ENCODE assay signal across 29 mouse cellular contexts in genomic region chr2:144646360-144646759, GRCm38 (mm10). TPM values are rescaled to one million over a fixed set of nuclear protein-coding genes. Genes with fewer than 3 reads are reported as not detected.
DNase-seq lines count a peak whose midpoint lies in the region; ATAC-seq and TF ChIP-seq lines count a peak whose summit lies in the region.
"Had no signal": no experiment of that assay in that cellular context is flagged by ENCODE, and none has a peak within 500 bp of the region (broad histone marks: within the 10 kb centered on the region; RNA-seq: fewer than 3 reads in every experiment).

No protein-coding gene starts in this region.

- H3K36me3 ChIP-seq in limb, embryonic 13.5 days = no peaks in the 10 kb centered on the region
- no peaks in the 10 kb centered on the region for H3K36me3 ChIP-seq in limb, embryonic 10.5 days
- H3K36me3 ChIP-seq in midbrain, embryonic 15.5 days (replicated peaks) = no peaks in the 10 kb centered on the region
- no peaks in the 10 kb centered on the region for H3K36me3 ChIP-seq in midbrain, embryonic 10.5 days
- H3K36me3 ChIP-seq: embryonic facial prominence, embryonic 12.5 days; forebrain, embryonic 12.5 days; forebrain, embryonic 15.5 days; heart, embryonic 10.5 days; heart, embryonic 13.5 days; hindbrain, embryonic 12.5 days; intestine, embryonic 15.5 days had no signal

- no peak for ATAC-seq in limb, embryonic 13.5 days (ENCODE audit: low FRiP score, low read depth)
- ATAC-seq in midbrain, embryonic 15.5 days (replicated peaks) = no peak
- ATAC-seq: forebrain, embryonic 15.5 days; hindbrain, embryonic 16.5 days; intestine, embryonic 15.5 days had no signal

- DNase-seq in gastrocnemius, adult 2 months = no peak
- no peak for DNase-seq in gastrocnemius, postnatal 4 days (ENCODE audit: low spot score in 2 of 2)
- DNase-seq in limb, embryonic 10.5 days (ENCODE audit: low spot score) = no peak
- DNase-seq in midbrain, embryonic 10.5 days (ENCODE audit: low spot score) = no peak
- no peak for DNase-seq in cerebellum, postnatal 14 days
- DNase-seq: adrenal gland, adult 2 months; adrenal gland, postnatal 14 days; B cell, adult 2 months; cerebellum, adult 11 months; cerebellum, adult 2 months; cerebellum, adult 9-11 months; cerebellum, postnatal 36 days; embryo, embryonic 11 days; gastrocnemius, postnatal 10 days; gastrocnemius, postnatal 36 days; heart, adult 18-20 months; heart, postnatal 14 days; heart, postnatal 4 days had no signal

- H3K9ac ChIP-seq in limb, embryonic 13.5 days = no peak overlapping the region
- H3K9ac ChIP-seq in midbrain, embryonic 15.5 days = no peak overlapping the region
- H3K9ac ChIP-seq: embryonic facial prominence, embryonic 12.5 days; forebrain, embryonic 12.5 days; forebrain, embryonic 15.5 days; heart, embryonic 13.5 days; hindbrain, embryonic 12.5 days; intestine, embryonic 15.5 days had no signal

- intact Hi-C loops in gastrocnemius, adult 2 months (cut with DNase I) = no loop called here

- peak overlapping the region; percentile 43; the same call in 1 of the 2 replicates for H3K27ac ChIP-seq in gastrocnemius, adult 2 months
- peak overlapping the region; percentile 10; the same call in 1 of the 2 replicates for H3K27ac ChIP-seq in limb, embryonic 13.5 days
- H3K27ac ChIP-seq in limb, embryonic 10.5 days = no peak overlapping the region
- H3K27ac ChIP-seq in midbrain, embryonic 15.5 days = 0 out of 2 replicates have a peak overlapping the region, but pooled peaks have one; percentile 34
- no peak overlapping the region for H3K27ac ChIP-seq in midbrain, embryonic 10.5 days (replicated peaks)
- H3K27ac ChIP-seq: embryonic facial prominence, embryonic 12.5 days; forebrain, embryonic 12.5 days; forebrain, embryonic 15.5 days; heart, embryonic 10.5 days; heart, embryonic 13.5 days; hindbrain, embryonic 12.5 days; intestine, embryonic 15.5 days had no signal

- peak overlapping the region; percentile 28 for H3K4me3 ChIP-seq in gastrocnemius, adult 2 months
- H3K4me3 ChIP-seq in limb, embryonic 13.5 days = no peak overlapping the region
- H3K4me3 ChIP-seq in limb, embryonic 10.5 days = no peak overlapping the region
- H3K4me3 ChIP-seq in midbrain, embryonic 15.5 days = no peak overlapping the region
- H3K4me3 ChIP-seq in midbrain, embryonic 10.5 days = no peak overlapping the region
- H3K4me3 ChIP-seq: embryonic facial prominence, embryonic 12.5 days; erythroblast, embryonic 14.5 days; forebrain, embryonic 12.5 days; forebrain, embryonic 15.5 days; heart, embryonic 10.5 days; heart, embryonic 13.5 days; hindbrain, embryonic 12.5 days; intestine, embryonic 15.5 days had no signal

- no peaks in the 10 kb centered on the region for H3K27me3 ChIP-seq in limb, embryonic 13.5 days
- no peaks in the 10 kb centered on the region for H3K27me3 ChIP-seq in limb, embryonic 10.5 days (ENCODE audit: low read depth, poor library complexity, severe bottlenecking)
- no peaks in the 10 kb centered on the region for H3K27me3 ChIP-seq in midbrain, embryonic 15.5 days (replicated peaks)
- no peaks in the 10 kb centered on the region for H3K27me3 ChIP-seq in midbrain, embryonic 10.5 days (ENCODE audit: low read depth, poor library complexity, severe bottlenecking)
- H3K27me3 ChIP-seq: embryonic facial prominence, embryonic 12.5 days; forebrain, embryonic 12.5 days; forebrain, embryonic 15.5 days; heart, embryonic 13.5 days; hindbrain, embryonic 12.5 days; intestine, embryonic 15.5 days had no signal

- no peak for TF ChIP-seq CTCF in gastrocnemius, adult 2 months (IDR thresholded peaks at IDR 0.05)

- H3K9me3 ChIP-seq in limb, embryonic 13.5 days = no peaks in the 10 kb centered on the region
- H3K9me3 ChIP-seq in limb, embryonic 10.5 days (replicated peaks) = no peaks in the 10 kb centered on the region
- no peaks in the 10 kb centered on the region for H3K9me3 ChIP-seq in midbrain, embryonic 15.5 days
- H3K9me3 ChIP-seq in midbrain, embryonic 10.5 days (replicated peaks) = no peaks in the 10 kb centered on the region
- H3K9me3 ChIP-seq: embryonic facial prominence, embryonic 12.5 days; forebrain, embryonic 12.5 days; forebrain, embryonic 15.5 days; heart, embryonic 10.5 days; heart, embryonic 13.5 days; hindbrain, embryonic 12.5 days; intestine, embryonic 15.5 days had no signal

- H3K4me1 ChIP-seq in limb, embryonic 13.5 days = peaks cover 38% of the 10 kb centered on the region
- peaks cover 6% of the 10 kb centered on the region; the same call in 1 of the 2 replicates for H3K4me1 ChIP-seq in limb, embryonic 10.5 days
- H3K4me1 ChIP-seq in midbrain, embryonic 15.5 days = peaks cover 7% of the 10 kb centered on the region
- 0 out of 2 replicates have a peak, but pooled peaks cover 3% of the 10 kb centered on the region for H3K4me1 ChIP-seq in midbrain, embryonic 10.5 days
- H3K4me1 ChIP-seq: forebrain, embryonic 12.5 days; forebrain, embryonic 15.5 days had no signal

- H3K4me2 ChIP-seq in limb, embryonic 13.5 days (replicated peaks) = no peak overlapping the region
- no peak overlapping the region for H3K4me2 ChIP-seq in midbrain, embryonic 15.5 days
- H3K4me2 ChIP-seq: embryonic facial prominence, embryonic 12.5 days; forebrain, embryonic 12.5 days; forebrain, embryonic 15.5 days; heart, embryonic 13.5 days; hindbrain, embryonic 12.5 days; intestine, embryonic 15.5 days had no signal

- 46% methylated on average over 10 of the region's 10 CpGs for WGBS in limb, embryonic 13.5 days
- 87% methylated on average over 10 of the region's 10 CpGs for WGBS in limb, embryonic 10.5 days
- WGBS in midbrain, embryonic 15.5 days = 53% methylated on average over 10 of the region's 10 CpGs
- 75% methylated on average over 10 of the region's 10 CpGs for WGBS in midbrain, embryonic 10.5 days

RNA-seq across cellular contexts. Expression of gene Dtd1, which starts 46.7 kb away (rescaled TPM):
- 10 to 100 TPM; 11.6 to 12.4 TPM for total RNA-seq in gastrocnemius, adult 2 months (2021)
- total RNA-seq in gastrocnemius, postnatal 4 days (2021) = 10 to 100 TPM; 11.9 to 12.9 TPM
- polyA plus RNA-seq in limb, embryonic 13.5 days (2015; fragmentation: Nextera tagmentation; extraction: Ambion mirVana) = 48.8 and 50.4 TPM in 2 replicates
- polyA plus RNA-seq in limb, embryonic 10.5 days (2016; fragmentation: Nextera tagmentation; extraction: Ambion mirVana) = 34.7 and 35.4 TPM in 2 replicates
- 141 and 148 TPM in 2 replicates for polyA plus RNA-seq in midbrain, embryonic 15.5 days (2015; fragmentation: Nextera tagmentation; extraction: Ambion mirVana)
- 37.6 and 38.3 TPM in 2 replicates for polyA plus RNA-seq in midbrain, embryonic 10.5 days (2016; fragmentation: Nextera tagmentation; extraction: Ambion mirVana)

RNA-seq across cellular contexts. Expression of gene Smim26, which starts 52.5 kb away (rescaled TPM):
- total RNA-seq in gastrocnemius, adult 2 months (2021) = 10 to 100 TPM; 76.4 to 95.3 TPM
- total RNA-seq in gastrocnemius, postnatal 4 days (2021) = 10 to 100 TPM; 32.0 to 36.5 TPM
- 38.8 and 43.5 TPM in 2 replicates for polyA plus RNA-seq in limb, embryonic 13.5 days (2015; fragmentation: Nextera tagmentation; extraction: Ambion mirVana)
- 24.0 and 30.7 TPM in 2 replicates for polyA plus RNA-seq in limb, embryonic 10.5 days (2016; fragmentation: Nextera tagmentation; extraction: Ambion mirVana)
- polyA plus RNA-seq in midbrain, embryonic 15.5 days (2015; fragmentation: Nextera tagmentation; extraction: Ambion mirVana) = 53.0 and 53.2 TPM in 2 replicates
- polyA plus RNA-seq in midbrain, embryonic 10.5 days (2016; fragmentation: Nextera tagmentation; extraction: Ambion mirVana) = 31.6 and 31.9 TPM in 2 replicates
- polyA plus RNA-seq: erythroblast, embryonic 14.5 days had no signal

Comparison
In these comparisons a context has a peak if more than half of its experiments do, and no peak if none do; other contexts are left out.
1. H3K27ac ChIP-seq: peak in gastrocnemius, adult 2 months (single experiment), limb, embryonic 13.5 days (single experiment) and midbrain, embryonic 15.5 days (single experiment); none in limb, embryonic 10.5 days (single experiment) and midbrain, embryonic 10.5 days (single experiment).